Mouse (Mus musculus) right cerebral cortex, adult 2 months (tissue): ENCODE measurements around the gene Ube3c.
A peak's percentile ranks its signal among the peaks of the same experiment; 100 is the strongest.
"Not testable (repeated sequence)": the region's sequence is repeated elsewhere in the genome, so short reads cannot be mapped to it uniquely, and the experiment has no call there.

Experiments used
- DNase-seq, 2 experiments: peaks; one replicate each; pipeline ENCODE4 v3.0.0; 2021 to 2022; ENCODE audit warnings: low spot score in 2 of 2

Gene Ube3c

GRCm38 (mm10) chr5:29568848-29569377 is at the start of gene Ube3c:
Gene Ube3c (plus strand): TSS chr5:29569242.
- DNase-seq: peak; percentile 98 to 99

- no peak for DNase-seq
Observed at GRCm38 (mm10) chr5:29560111-29560510, 8.9 kb upstream of the Ube3c start.

GRCm38 (mm10) chr5:29560667-29561066 is 8.4 kb upstream of the Ube3c start:
- no peak for DNase-seq

GRCm38 (mm10) chr5:29569378-29570280 is 587 bp downstream of the Ube3c start:
- no peak for DNase-seq

- DNase-seq: not testable (repeated sequence)
Observed at GRCm38 (mm10) chr5:29574286-29574685, 5.2 kb downstream of the Ube3c start.

- DNase-seq: no peak
Observed at GRCm38 (mm10) chr5:29575085-29575484, 6.0 kb downstream of the Ube3c start.

- no peak for DNase-seq
Observed at GRCm38 (mm10) chr5:29577795-29578631, 9.0 kb downstream of the Ube3c start.

- DNase-seq: no peak
Observed at GRCm38 (mm10) chr5:29583880-29584595, 15.0 kb downstream of the Ube3c start.

- not testable (repeated sequence) for DNase-seq
Observed at GRCm38 (mm10) chr5:29592161-29592560, 23.1 kb downstream of the Ube3c start.

GRCm38 (mm10) chr5:29606546-29606945 is 37.5 kb downstream of the Ube3c start:
- no peak for DNase-seq

GRCm38 (mm10) chr5:29625610-29626009 is 56.6 kb downstream of the Ube3c start:
- no peak for DNase-seq

GRCm38 (mm10) chr5:29629941-29630340 is 60.9 kb downstream of the Ube3c start:
- DNase-seq: no peak

GRCm38 (mm10) chr5:29631711-29632110 is 62.7 kb downstream of the Ube3c start:
- DNase-seq: no peak

- no peak for DNase-seq
Observed at GRCm38 (mm10) chr5:29636298-29636697, 67.3 kb downstream of the Ube3c start.

GRCm38 (mm10) chr5:29636884-29637283 is 67.8 kb downstream of the Ube3c start:
- DNase-seq: no peak

- no peak for DNase-seq
Observed at GRCm38 (mm10) chr5:29641124-29641884, 72.3 kb downstream of the Ube3c start.

- DNase-seq: no peak
Observed at GRCm38 (mm10) chr5:29651696-29652095, 82.7 kb downstream of the Ube3c start.

GRCm38 (mm10) chr5:29657590-29658339 is 88.7 kb downstream of the Ube3c start:
- DNase-seq: no peak

GRCm38 (mm10) chr5:29661246-29661645 is 92.2 kb downstream of the Ube3c start:
- DNase-seq: not testable (repeated sequence)

- DNase-seq: no peak
Observed at GRCm38 (mm10) chr5:29665391-29665790, 96.3 kb downstream of the Ube3c start.
